Mouse (Mus musculus): ENCODE measurements around the gene Ncapd2. TPM values are rescaled to one million over a fixed set of nuclear protein-coding genes. Genes with fewer than 3 reads are reported as not detected.
A peak's percentile ranks its signal among the peaks of the same experiment; 100 is the strongest.

Ncapd2 gene
- polyA plus RNA-seq, 1 experiment from 2014 or later = 82.3 TPM

GRCm38 (mm10) chr6:125145479-125145951 lies 46.0 kb downstream of the Ncapd2 start:
- no peaks in the 10 kb centered on the region for H3K9me3 ChIP-seq (replicated peaks; ENCODE audit: control insufficient read depth, low read length)
- H3K27me3 ChIP-seq (ENCODE audit: control insufficient read depth, insufficient read depth, low read length) = no peaks in the 10 kb centered on the region
- H3K27ac ChIP-seq (ENCODE audit: low read depth, low read length) = peak overlapping the region; percentile 86
- WGBS (ENCODE audit: insufficient replicate concordance) = 2% methylated on average over 34 of the region's 35 CpGs
- peak overlapping the region; percentile 82 for H3K4me3 ChIP-seq (ENCODE audit: low read depth, low read length)
- peak overlapping the region; percentile 86 for H3K9ac ChIP-seq (ENCODE audit: low read depth, low read length)
- peak overlapping the region; percentile 94 for H3K4me2 ChIP-seq
- peak; percentile 62 for ATAC-seq (replicated peaks; ENCODE audit: insufficient number of reproducible peaks, low FRiP score, low TSS enrichment)
- H3K36me3 ChIP-seq (ENCODE audit: control insufficient read depth, insufficient read depth, low read length) = peaks cover 18% of the 10 kb centered on the region
- peaks cover 40% of the 10 kb centered on the region for H3K4me1 ChIP-seq (ENCODE audit: control insufficient read depth, insufficient read depth, low read length)

- peak within 1 kb of the TSS; percentile 86 for H3K27ac ChIP-seq (ENCODE audit: low read depth, low read length)
- peak within 1 kb of the TSS; percentile 94 for H3K4me2 ChIP-seq
- H3K9me3 ChIP-seq (replicated peaks; ENCODE audit: control insufficient read depth, low read length) = no peaks in the 10 kb centered on the region
- H3K36me3 ChIP-seq (ENCODE audit: control insufficient read depth, insufficient read depth, low read length) = peaks cover 21% of the 10 kb centered on the region
- peak; percentile 87 for ATAC-seq (replicated peaks; ENCODE audit: insufficient number of reproducible peaks, low FRiP score, low TSS enrichment)
- H3K4me1 ChIP-seq (ENCODE audit: control insufficient read depth, insufficient read depth, low read length) = peaks cover 40% of the 10 kb centered on the region
- peak within 1 kb of the TSS; percentile 82 for H3K4me3 ChIP-seq (ENCODE audit: low read depth, low read length)
- no peaks in the 10 kb centered on the region for H3K27me3 ChIP-seq (ENCODE audit: control insufficient read depth, insufficient read depth, low read length)
- 0% methylated on average over 16 of the region's 16 CpGs for WGBS (ENCODE audit: insufficient replicate concordance)
- H3K9ac ChIP-seq (ENCODE audit: low read depth, low read length) = peak within 1 kb of the TSS; percentile 86
Measured at GRCm38 (mm10) chr6:125145001-125145400, 46.5 kb downstream of the Ncapd2 start, which contains the start of gene Iffo1. Iffo1 (plus strand) TSS chr6:125145241.

- no peak overlapping the region for H3K4me3 ChIP-seq (ENCODE audit: low read depth, low read length)
- H3K9ac ChIP-seq (ENCODE audit: low read depth, low read length) = no peak overlapping the region
- WGBS (ENCODE audit: insufficient replicate concordance) = 84% methylated on average over 9 of the region's 9 CpGs
- ATAC-seq (replicated peaks; ENCODE audit: insufficient number of reproducible peaks, low FRiP score, low TSS enrichment) = no peak
- no peak overlapping the region for H3K4me2 ChIP-seq
- no peak overlapping the region for H3K27ac ChIP-seq (ENCODE audit: low read depth, low read length)
- H3K36me3 ChIP-seq (ENCODE audit: control insufficient read depth, insufficient read depth, low read length) = peaks cover 30% of the 10 kb centered on the region
- peaks cover 31% of the 10 kb centered on the region for H3K4me1 ChIP-seq (ENCODE audit: control insufficient read depth, insufficient read depth, low read length)
- H3K27me3 ChIP-seq (ENCODE audit: control insufficient read depth, insufficient read depth, low read length) = no peaks in the 10 kb centered on the region
- H3K9me3 ChIP-seq (replicated peaks; ENCODE audit: control insufficient read depth, low read length) = no peaks in the 10 kb centered on the region
Measured at GRCm38 (mm10) chr6:125143904-125144303, 47.6 kb downstream of the Ncapd2 start.

- Histone ChIP-seq H3K9me3 (replicated peaks; ENCODE audit: control insufficient read depth, low read length) (no peaks in the 10 kb centered on the region), H3K4me2 (no peak overlapping the region), H3K27ac (ENCODE audit: low read depth, low read length) (no peak overlapping the region), H3K4me3 (ENCODE audit: low read depth, low read length) (no peak overlapping the region), H3K27me3 (ENCODE audit: control insufficient read depth, insufficient read depth, low read length) (no peaks in the 10 kb centered on the region), H3K36me3 (ENCODE audit: control insufficient read depth, insufficient read depth, low read length) (peaks cover 35% of the 10 kb centered on the region), H3K9ac (ENCODE audit: low read depth, low read length) (no peak overlapping the region), H3K4me1 (ENCODE audit: control insufficient read depth, insufficient read depth, low read length) (peaks cover 25% of the 10 kb centered on the region)
- 78% methylated on average over 3 of the region's 3 CpGs for WGBS (ENCODE audit: insufficient replicate concordance)
- no peak for ATAC-seq (replicated peaks; ENCODE audit: insufficient number of reproducible peaks, low FRiP score, low TSS enrichment)
Measured at GRCm38 (mm10) chr6:125143128-125143527, 48.4 kb downstream of the Ncapd2 start.

GRCm38 (mm10) chr6:125142436-125142835 lies 49.1 kb downstream of the Ncapd2 start:
- Histone ChIP-seq H3K36me3 (ENCODE audit: control insufficient read depth, insufficient read depth, low read length) (peaks cover 39% of the 10 kb centered on the region), H3K9me3 (replicated peaks; ENCODE audit: control insufficient read depth, low read length) (no peaks in the 10 kb centered on the region), H3K4me3 (ENCODE audit: low read depth, low read length) (no peak overlapping the region), H3K27me3 (ENCODE audit: control insufficient read depth, insufficient read depth, low read length) (no peaks in the 10 kb centered on the region), H3K27ac (ENCODE audit: low read depth, low read length) (no peak overlapping the region), H3K4me1 (ENCODE audit: control insufficient read depth, insufficient read depth, low read length) (peaks cover 18% of the 10 kb centered on the region), H3K9ac (ENCODE audit: low read depth, low read length) (no peak overlapping the region), H3K4me2 (no peak overlapping the region)
- WGBS (ENCODE audit: insufficient replicate concordance) = 89% methylated on average over 8 of the region's 8 CpGs
- ATAC-seq (replicated peaks; ENCODE audit: insufficient number of reproducible peaks, low FRiP score, low TSS enrichment) = no peak

- Histone ChIP-seq H3K4me3 (ENCODE audit: low read depth, low read length) (no peak overlapping the region), H3K27ac (ENCODE audit: low read depth, low read length) (no peak overlapping the region), H3K4me1 (ENCODE audit: control insufficient read depth, insufficient read depth, low read length) (no peaks in the 10 kb centered on the region), H3K27me3 (ENCODE audit: control insufficient read depth, insufficient read depth, low read length) (no peaks in the 10 kb centered on the region), H3K9me3 (replicated peaks; ENCODE audit: control insufficient read depth, low read length) (no peaks in the 10 kb centered on the region), H3K4me2 (no peak overlapping the region), H3K36me3 (ENCODE audit: control insufficient read depth, insufficient read depth, low read length) (peaks cover 59% of the 10 kb centered on the region), H3K9ac (ENCODE audit: low read depth, low read length) (no peak overlapping the region)
- WGBS (ENCODE audit: insufficient replicate concordance) = 90% methylated on average over 7 of the region's 7 CpGs
- ATAC-seq (replicated peaks; ENCODE audit: insufficient number of reproducible peaks, low FRiP score, low TSS enrichment) = no peak
Measured at GRCm38 (mm10) chr6:125139747-125140146, 51.8 kb downstream of the Ncapd2 start.

- 92% methylated on average over 19 of the region's 19 CpGs for WGBS (ENCODE audit: insufficient replicate concordance)
- no peaks in the 10 kb centered on the region; the same call in 1 of the 2 replicates for H3K4me1 ChIP-seq (ENCODE audit: control insufficient read depth, insufficient read depth, low read length)
- no peak for ATAC-seq (replicated peaks; ENCODE audit: insufficient number of reproducible peaks, low FRiP score, low TSS enrichment)
- no peak overlapping the region for H3K4me3 ChIP-seq (ENCODE audit: low read depth, low read length)
- H3K27me3 ChIP-seq (ENCODE audit: control insufficient read depth, insufficient read depth, low read length) = no peaks in the 10 kb centered on the region
- H3K9ac ChIP-seq (ENCODE audit: low read depth, low read length) = no peak overlapping the region
- no peak overlapping the region for H3K4me2 ChIP-seq
- H3K9me3 ChIP-seq (replicated peaks; ENCODE audit: control insufficient read depth, low read length) = no peaks in the 10 kb centered on the region
- no peak overlapping the region for H3K27ac ChIP-seq (ENCODE audit: low read depth, low read length)
- peaks cover 73% of the 10 kb centered on the region for H3K36me3 ChIP-seq (ENCODE audit: control insufficient read depth, insufficient read depth, low read length)
Measured at GRCm38 (mm10) chr6:125137002-125137671, 54.4 kb downstream of the Ncapd2 start.

GRCm38 (mm10) chr6:125132470-125132869 lies 59.0 kb downstream of the Ncapd2 start:
- peaks cover 49% of the 10 kb centered on the region for H3K36me3 ChIP-seq (ENCODE audit: control insufficient read depth, insufficient read depth, low read length)

More at GRCm38 (mm10) chr6:125132470-125132869, 59.0 kb downstream of the Ncapd2 start:
- peak overlapping the region; percentile 91 for H3K4me2 ChIP-seq
- H3K4me3 ChIP-seq (ENCODE audit: low read depth, low read length) = peak overlapping the region; percentile 68
- ATAC-seq (replicated peaks; ENCODE audit: insufficient number of reproducible peaks, low FRiP score, low TSS enrichment) = no peak
- H3K9me3 ChIP-seq (replicated peaks; ENCODE audit: control insufficient read depth, low read length) = no peaks in the 10 kb centered on the region
- H3K27me3 ChIP-seq (ENCODE audit: control insufficient read depth, insufficient read depth, low read length) = no peaks in the 10 kb centered on the region
- WGBS (ENCODE audit: insufficient replicate concordance) = 6% methylated on average over 11 of the region's 11 CpGs
- peak overlapping the region; percentile 79 for H3K9ac ChIP-seq (ENCODE audit: low read depth, low read length)
- no peak overlapping the region for H3K27ac ChIP-seq (ENCODE audit: low read depth, low read length)
- no peaks in the 10 kb centered on the region; the same call in 1 of the 2 replicates for H3K4me1 ChIP-seq (ENCODE audit: control insufficient read depth, insufficient read depth, low read length)
